Mouse (Mus musculus) kidney, postnatal 4 days (tissue): ENCODE results near the gene Bud31.
A peak's percentile ranks its signal among the peaks of the same experiment; 100 is the strongest.
"Not testable (repeated sequence)": the region's sequence is repeated elsewhere in the genome, so short reads cannot be mapped to it uniquely, and the experiment has no call there.

ENCODE experiments used
- DNase-seq, 2 experiments: peaks; one replicate each; pipeline ENCODE4 v3.0.0; 2021; ENCODE audit warnings: mixed read lengths in 2 of 2

The Bud31 gene

GRCm38 (mm10) chr5:145139571-145140519, at the start of gene Bud31, which contains the start of gene Pdap1:
Bud31 (plus strand) TSS chr5:145140362.
Pdap1 (minus strand) TSS chr5:145140238.
- DNase-seq, result peak; percentile 96 to 97

DNA sequence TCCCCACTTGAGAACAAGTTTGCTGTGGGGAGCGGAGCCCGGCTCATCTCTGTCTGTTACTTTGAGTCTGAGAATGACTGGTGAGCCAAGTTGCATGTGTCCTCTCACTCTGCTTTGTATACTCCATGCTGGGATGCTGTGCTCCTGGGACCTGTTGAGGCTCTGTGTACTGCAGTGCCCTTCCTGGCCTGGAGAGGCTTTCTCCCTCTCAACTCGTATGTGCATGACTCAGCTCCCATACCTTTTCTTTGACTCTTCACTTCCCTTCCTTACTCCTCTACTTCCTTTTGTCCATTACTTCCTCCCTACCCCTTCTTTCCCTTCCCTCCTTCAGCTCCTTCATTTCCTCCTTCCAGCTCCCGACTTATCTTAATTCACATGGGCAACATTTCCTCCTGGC, 44.0 kb upstream of the Bud31 start:
- DNase-seq, result no peak

- no peak for DNase-seq
These were observed 41.8 kb upstream of the Bud31 start for GRCm38 (mm10) chr5:145098340-145098821.

DNA sequence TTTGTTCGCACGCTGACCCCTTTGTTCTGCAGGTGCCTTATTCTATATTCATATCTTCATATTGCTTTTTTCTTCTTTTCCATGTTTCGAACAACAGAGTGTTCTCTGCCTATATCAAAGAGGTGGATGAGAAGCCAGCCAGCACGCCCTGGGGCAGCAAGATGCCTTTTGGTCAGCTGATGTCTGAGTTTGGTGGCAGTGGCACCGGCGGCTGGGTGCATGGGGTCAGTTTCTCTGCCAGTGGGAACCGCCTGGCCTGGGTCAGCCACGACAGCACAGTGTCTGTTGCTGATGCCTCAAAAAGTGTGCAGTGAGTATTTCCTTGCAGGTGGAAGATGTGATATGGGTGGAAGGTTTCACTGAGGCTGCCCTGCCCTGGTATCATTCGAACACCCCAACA, 39.2 kb upstream of the Bud31 start:
- DNase-seq, result no peak

GRCm38 (mm10) chr5:145101451-145101850, 38.7 kb upstream of the Bud31 start:
- DNase-seq, result not testable (repeated sequence)

DNA sequence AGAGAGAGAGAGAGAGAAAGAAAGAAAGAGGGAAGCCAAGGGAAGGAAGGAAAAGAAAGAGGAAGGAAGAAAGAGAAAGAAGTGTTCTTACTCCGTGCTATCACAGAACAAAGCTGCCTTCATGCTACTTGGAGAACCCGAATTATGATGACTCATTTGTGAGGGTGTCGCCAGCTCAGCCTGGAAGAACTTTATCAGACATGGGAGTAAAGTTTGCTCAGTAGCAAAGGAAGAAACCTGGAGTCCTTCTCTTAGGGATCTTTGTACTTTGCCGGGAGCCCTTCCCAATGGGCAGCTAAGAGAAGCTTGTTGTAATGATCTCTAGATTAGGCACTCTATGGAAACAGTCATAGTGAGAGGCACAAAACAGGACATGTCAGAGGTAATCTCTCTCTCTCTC, 37.5 kb upstream of the Bud31 start:
- no peak for DNase-seq

GRCm38 (mm10) chr5:145104328-145104727, 35.8 kb upstream of the Bud31 start:
- DNase-seq, result no peak

- DNase-seq, result no peak
These were observed 34.4 kb upstream of the Bud31 start for GRCm38 (mm10) chr5:145105694-145106275.

DNA sequence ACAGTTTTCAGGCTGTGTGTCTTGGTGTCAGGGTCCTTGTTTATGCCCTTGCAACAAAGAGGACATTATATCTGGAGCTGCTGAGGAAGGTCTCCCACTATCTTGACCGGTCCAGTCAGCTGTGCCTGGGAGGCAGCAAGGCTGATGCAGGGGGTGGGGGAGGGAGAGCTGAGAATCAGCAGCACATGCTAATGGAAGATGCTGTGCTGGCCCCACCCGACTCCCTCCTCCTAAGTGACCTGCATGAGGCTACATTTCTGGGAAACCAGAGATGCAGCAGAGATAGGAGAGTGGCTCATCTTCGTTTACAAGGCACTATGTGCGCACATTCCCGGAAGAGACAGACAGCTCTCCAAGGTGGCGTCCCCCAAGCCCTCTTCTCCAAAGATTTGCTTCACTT, 29.8 kb upstream of the Bud31 start:
- DNase-seq, result no peak

- no peak for DNase-seq
These were observed 27.6 kb upstream of the Bud31 start for GRCm38 (mm10) chr5:145112566-145112965.

DNA sequence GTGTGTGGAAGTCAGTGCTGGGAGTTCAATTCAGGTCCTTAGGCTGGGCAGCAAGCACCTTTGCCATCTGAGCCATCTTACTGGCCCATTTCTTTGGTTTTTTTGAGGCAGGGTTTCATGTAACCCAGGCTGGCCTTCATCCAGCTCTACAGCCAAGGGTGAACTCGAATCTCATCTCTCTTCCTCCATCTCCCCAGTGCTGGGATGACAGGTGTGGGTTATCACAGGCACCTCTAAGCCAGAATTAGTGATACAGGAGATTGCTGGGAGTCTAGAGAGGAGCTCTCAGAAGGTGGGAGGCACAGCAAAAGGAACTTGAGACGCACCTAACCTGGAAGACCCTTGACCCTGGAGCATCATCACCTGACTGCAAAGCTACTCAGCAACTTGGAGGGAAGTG, 26.7 kb upstream of the Bud31 start:
- no peak for DNase-seq

- peak; percentile 83 to 91 for DNase-seq
These were observed 26.0 kb upstream of the Bud31 start, which contains the start of gene Arpc1b for GRCm38 (mm10) chr5:145114071-145114605. Arpc1b (plus strand) TSS chr5:145114215.

- DNase-seq, result peak; percentile 72 to 79
These were observed 25.3 kb upstream of the Bud31 start for GRCm38 (mm10) chr5:145114606-145115473.

DNA sequence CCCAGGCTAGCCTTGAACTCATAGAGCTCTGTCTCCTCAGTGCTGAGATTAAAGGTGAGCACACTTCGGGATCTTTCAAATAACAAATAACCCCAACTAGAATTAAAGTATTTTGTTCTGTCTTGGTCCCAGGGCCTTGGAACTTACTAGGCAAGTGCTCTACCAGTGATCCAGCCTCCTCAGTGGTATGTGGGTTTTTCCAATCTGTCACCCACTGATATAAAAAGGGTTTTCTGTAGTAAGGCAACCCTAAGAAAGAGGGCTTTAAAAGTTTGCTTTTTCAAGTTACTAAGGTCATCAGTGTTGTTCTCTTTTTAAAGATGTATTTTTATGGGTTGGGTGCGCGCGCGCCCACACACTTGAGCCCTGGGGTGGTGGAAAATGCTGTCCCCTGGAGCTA, 24.4 kb upstream of the Bud31 start:
- no peak for DNase-seq

- DNase-seq, result peak; percentile 61 to 78
These were observed 23.8 kb upstream of the Bud31 start for GRCm38 (mm10) chr5:145116316-145116715.

- DNase-seq, result peak; percentile 82 to 84
These were observed 23.2 kb upstream of the Bud31 start for GRCm38 (mm10) chr5:145116916-145117315.

- peak; percentile 29 to 56 for DNase-seq
These were observed 22.2 kb upstream of the Bud31 start for GRCm38 (mm10) chr5:145118005-145118404.

GRCm38 (mm10) chr5:145118461-145118860, 21.7 kb upstream of the Bud31 start:
- DNase-seq, result no peak

DNA sequence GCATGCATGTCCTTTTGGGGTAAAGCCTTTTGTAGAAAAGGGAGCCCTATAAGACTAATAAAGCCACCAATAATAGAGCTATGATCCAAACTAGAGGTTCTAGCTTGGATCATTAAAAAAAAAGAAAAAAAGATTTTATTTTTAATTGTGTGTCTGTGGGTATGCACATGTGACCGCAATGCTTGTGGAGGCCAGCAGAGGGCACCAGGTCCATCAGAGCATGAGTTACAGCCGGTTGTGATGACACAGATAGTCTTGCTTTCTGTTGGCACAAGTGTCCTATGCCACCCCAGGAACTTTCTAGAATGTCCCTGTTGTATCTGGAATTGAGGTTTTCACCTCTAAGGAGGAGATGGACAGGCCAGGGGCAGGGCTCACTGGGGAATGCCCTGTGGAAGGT, 20.8 kb upstream of the Bud31 start:
- peak in 1 of 2 experiments; percentile 45 for DNase-seq

- no peak for DNase-seq
These were observed 19.2 kb upstream of the Bud31 start for GRCm38 (mm10) chr5:145120921-145121320.

DNA sequence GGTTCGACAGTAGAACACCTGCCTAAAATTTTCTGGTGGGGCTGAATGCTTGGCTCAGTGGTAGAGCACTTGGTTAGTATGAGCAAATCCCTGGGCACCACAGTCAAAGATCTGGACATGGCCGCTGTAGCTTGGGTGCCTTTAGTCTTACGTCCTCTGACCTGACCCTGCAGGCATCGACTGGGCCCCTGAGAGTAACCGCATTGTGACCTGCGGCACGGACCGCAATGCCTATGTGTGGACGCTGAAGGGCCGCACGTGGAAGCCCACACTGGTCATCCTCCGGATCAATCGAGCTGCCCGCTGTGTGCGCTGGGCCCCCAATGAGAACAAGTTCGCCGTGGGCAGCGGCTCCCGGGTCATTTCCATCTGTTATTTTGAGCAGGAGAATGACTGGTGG, 16.8 kb upstream of the Bud31 start:
- no peak for DNase-seq

GRCm38 (mm10) chr5:145126580-145126979, 13.6 kb upstream of the Bud31 start:
- DNase-seq, result no peak
